Mouse (Mus musculus) limb, embryonic 11.5 days (tissue): ENCODE measurements at regions not wholly inside any gene's neighbourhood (a gene's known extent, or its start where the extent isn't known, plus 50 kb on each side); places are given as distances from the start of the nearest gene placed in this dataset.

ENCODE experiments used
- ATAC-seq: fragments of 200-750 bp; cut with Nextera tagmentation; 2 replicates; pipeline ENCODE4 v1.8.0; 2017; ENCODE audit warnings: low read depth; ENCODE audit not compliant: insufficient number of reproducible peaks, low FRiP score, low TSS enrichment
- DNase-seq: peaks from one replicate; pipeline ENCODE4 v3.0.0-alpha.2; 2015; ENCODE audit warnings: low spot score
- H3K27ac ChIP-seq: fragments of 300-500 bp; sonication (generic); replicated peaks from 2 replicates; pipeline ENCODE4 v1.5.1; 2014; ENCODE audit warnings: low read depth, mild to moderate bottlenecking, low read length
- H3K27me3 ChIP-seq: fragments of 300-500 bp; sonication (generic); 2 replicates; pipeline ENCODE4 v1.6.1; 2014; ENCODE audit warnings: mild to moderate bottlenecking, low read length, mixed read lengths; ENCODE audit not compliant: control insufficient read depth, insufficient read depth
- H3K36me3 ChIP-seq: fragments of 300-500 bp; sonication (generic); 2 replicates; pipeline ENCODE4 v1.6.1; 2014; ENCODE audit warnings: mild to moderate bottlenecking, low read length, moderate library complexity, mixed read lengths; ENCODE audit not compliant: control insufficient read depth, insufficient read depth
- H3K4me1 ChIP-seq: fragments of 300-500 bp; sonication (generic); 2 replicates; pipeline ENCODE4 v1.6.1; 2014; ENCODE audit warnings: low read length, mixed read lengths; ENCODE audit not compliant: control insufficient read depth, insufficient read depth
- H3K4me2 ChIP-seq: fragments of 300-500 bp; sonication (generic); 2 replicates; pipeline ENCODE4 v1.6.1; 2014; ENCODE audit warnings: low read depth, mild to moderate bottlenecking, moderate library complexity; ENCODE audit not compliant: severe bottlenecking
- H3K4me3 ChIP-seq: fragments of 300-500 bp; sonication (generic); 2 replicates; pipeline ENCODE4 v1.5.1; 2014; ENCODE audit warnings: low read depth, low read length
- H3K9ac ChIP-seq: fragments of 300-500 bp; sonication (generic); 2 replicates; pipeline ENCODE4 v1.6.1; 2014; ENCODE audit warnings: mild to moderate bottlenecking, low read length
- H3K9me3 ChIP-seq: fragments of 300-500 bp; sonication (generic); 2 replicates; pipeline ENCODE4 v1.6.1; 2016; ENCODE audit warnings: low read length; ENCODE audit not compliant: control insufficient read depth
- WGBS: fragments of 180-500 bp; shearing (Covaris S2); extraction: QIAGEN DNeasy Blood & Tissue Kit; methylation state at CpG from one replicate; pipeline ENCODE4 v1.1.7; 2014; 5-methylcytosine and 5-hydroxymethylcytosine counted together

DNA sequence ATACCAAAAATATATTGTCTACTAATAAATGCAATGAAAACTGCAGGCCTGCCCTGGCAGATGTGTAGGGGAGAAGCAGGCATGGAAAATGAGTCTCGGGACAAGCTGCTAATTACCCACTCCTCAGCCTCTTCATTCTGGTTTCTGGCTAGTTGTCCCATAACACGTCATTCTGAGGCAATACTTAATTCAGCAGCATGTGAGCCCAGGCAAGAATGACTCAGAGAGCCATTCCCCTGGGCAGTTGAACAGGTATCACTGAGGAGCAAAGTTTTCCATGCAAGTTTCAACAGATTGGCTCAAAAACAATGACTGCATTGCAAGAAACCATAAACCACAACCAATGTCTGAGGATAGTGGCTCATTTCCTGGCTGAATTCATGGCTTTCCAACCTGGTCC is 97.0 kb upstream of the Otud4 start:
- Histone ChIP-seq H3K27ac (no peak overlapping the region), H3K4me3 (no peak overlapping the region), H3K36me3 (no peaks in the 10 kb centered on the region), H3K27me3 (no peaks in the 10 kb centered on the region), H3K4me1 (no peaks in the 10 kb centered on the region), H3K9me3 (no peaks in the 10 kb centered on the region), H3K9ac (no peak overlapping the region), H3K4me2 (no peak overlapping the region)
- no peak for ATAC-seq
- 61% methylated on average over 2 of the region's 2 CpGs for WGBS
- no peak for DNase-seq

DNA sequence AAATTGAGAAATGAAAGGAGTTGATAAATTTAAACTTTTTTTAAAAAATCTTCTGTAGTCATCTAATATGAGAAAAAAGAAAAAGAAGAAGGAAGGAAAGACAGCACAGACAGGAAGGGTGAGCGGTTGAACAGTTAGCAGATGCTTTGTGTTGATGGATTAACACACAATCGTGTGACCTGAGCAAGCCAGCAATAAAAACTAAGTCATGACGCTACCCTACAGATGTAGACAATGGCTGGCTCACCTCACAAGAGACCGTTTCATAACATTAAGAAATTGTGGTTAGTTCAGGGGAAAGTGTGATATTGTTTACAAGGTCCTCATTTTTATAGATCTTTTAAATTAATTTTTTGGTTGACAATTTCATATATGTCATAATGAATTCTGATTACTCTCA is 99.4 kb upstream of the Otud4 start:
- Histone ChIP-seq H3K36me3 (no peaks in the 10 kb centered on the region), H3K9ac (no peak overlapping the region), H3K4me1 (no peaks in the 10 kb centered on the region), H3K27ac (no peak overlapping the region), H3K9me3 (no peaks in the 10 kb centered on the region), H3K4me3 (no peak overlapping the region), H3K4me2 (no peak overlapping the region), H3K27me3 (no peaks in the 10 kb centered on the region)
- whole genome bisulfite sequencing: 84% methylated on average over 4 of the region's 4 CpGs
- no peak for DNase-seq
- no peak for ATAC-seq

DNA sequence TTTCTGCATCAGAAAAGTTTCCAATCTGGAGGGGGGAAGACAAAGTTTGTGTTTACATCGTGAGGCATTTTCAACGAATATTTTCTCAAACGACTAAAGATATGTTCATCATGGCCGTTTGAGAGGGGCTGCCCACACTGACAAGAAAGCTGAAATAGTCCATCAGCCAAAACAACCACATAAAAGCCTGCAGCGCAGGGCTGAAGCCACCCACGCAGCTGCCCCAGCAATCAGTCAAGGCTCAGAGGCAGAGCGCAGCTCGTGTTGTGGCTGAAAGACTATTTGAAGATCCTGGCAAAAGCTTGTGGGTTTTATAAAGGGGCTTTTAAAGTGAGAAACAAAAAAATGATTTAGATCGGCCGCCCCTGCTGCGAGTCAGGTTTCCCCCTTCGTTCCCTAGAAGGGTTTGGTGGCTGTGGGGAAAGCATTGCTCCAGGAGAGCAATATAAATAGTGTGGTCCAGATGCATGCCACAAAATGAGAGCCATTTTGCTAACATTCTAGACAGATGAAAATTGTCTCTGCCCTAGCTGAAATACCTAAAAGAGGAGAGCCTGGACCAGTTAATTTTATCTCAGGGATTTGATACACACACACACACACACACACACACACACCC is 105.0 kb upstream of the Otud4 start:
- no peak overlapping the region for H3K4me2 ChIP-seq
- WGBS: 58% methylated on average over 12 of the region's 12 CpGs
- ATAC-seq (no peak), DNase-seq (no peak)
- no peaks in the 10 kb centered on the region for H3K4me1 ChIP-seq
- H3K27ac ChIP-seq: no peak overlapping the region
- H3K9ac ChIP-seq: no peak overlapping the region
- no peak overlapping the region for H3K4me3 ChIP-seq
- no peaks in the 10 kb centered on the region for H3K27me3 ChIP-seq
- no peaks in the 10 kb centered on the region for H3K9me3 ChIP-seq
- no peaks in the 10 kb centered on the region for H3K36me3 ChIP-seq

DNA sequence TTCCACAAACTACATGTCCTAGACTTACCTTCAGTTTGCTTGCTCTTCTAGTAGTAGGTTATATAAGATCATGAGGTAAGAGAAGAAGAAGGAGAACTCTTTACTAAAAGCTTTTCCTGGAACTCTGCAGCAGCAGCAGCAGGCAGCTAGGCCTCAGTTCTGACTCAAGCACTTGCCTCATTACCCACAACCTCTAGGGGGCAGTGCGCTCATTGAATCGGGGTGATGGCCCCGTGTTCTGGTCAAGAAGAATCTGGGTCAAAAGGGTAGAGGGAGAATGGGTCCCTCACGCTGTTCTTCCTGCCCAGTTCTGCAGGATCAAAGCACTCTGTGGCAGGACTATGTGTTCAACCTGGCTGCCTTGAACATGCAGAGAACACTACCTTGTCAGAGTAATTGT is 109.9 kb upstream of the Otud4 start:
- no peaks in the 10 kb centered on the region for H3K9me3 ChIP-seq
- WGBS: 34% methylated on average over 4 of the region's 4 CpGs
- H3K4me3 ChIP-seq: no peak overlapping the region
- ATAC-seq: no peak
- no peaks in the 10 kb centered on the region for H3K36me3 ChIP-seq
- H3K27ac ChIP-seq: no peak overlapping the region
- no peak overlapping the region for H3K4me2 ChIP-seq
- DNase-seq: peak; percentile 28
- no peaks in the 10 kb centered on the region for H3K27me3 ChIP-seq
- H3K4me1 ChIP-seq: no peaks in the 10 kb centered on the region
- H3K9ac ChIP-seq: no peak overlapping the region

DNA sequence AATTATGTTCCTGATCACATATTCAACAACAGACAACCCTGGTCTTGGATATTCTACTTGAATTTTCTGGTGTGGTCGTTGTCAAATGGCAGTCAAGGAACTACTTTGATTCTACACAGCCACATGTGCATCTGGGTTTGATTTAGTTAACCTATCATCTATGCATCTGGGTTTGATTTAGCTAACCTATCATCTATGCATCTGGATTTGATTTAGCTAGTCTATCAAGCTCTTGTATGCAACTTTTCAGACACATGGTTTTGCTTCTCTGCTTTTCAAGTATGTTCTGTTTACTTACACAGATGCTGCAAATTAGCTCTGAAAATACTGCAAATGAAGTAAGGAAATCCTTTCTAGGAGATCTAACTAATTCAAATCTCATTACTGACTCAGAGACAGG is 117.4 kb upstream of the Otud4 start:
- Histone ChIP-seq H3K9me3 (no peaks in the 10 kb centered on the region), H3K4me1 (no peaks in the 10 kb centered on the region), H3K4me2 (no peak overlapping the region), H3K27me3 (no peaks in the 10 kb centered on the region), H3K36me3 (no peaks in the 10 kb centered on the region), H3K27ac (0 out of 2 replicates have a peak overlapping the region, but pooled peaks have one; percentile 12), H3K4me3 (no peak overlapping the region), H3K9ac (no peak overlapping the region)
- ATAC-seq: peak; percentile 78; the same call in 1 of the 2 replicates
- WGBS: 5% methylated on average over 1 of the region's 1 CpGs
- DNase-seq: peak; percentile 24

DNA sequence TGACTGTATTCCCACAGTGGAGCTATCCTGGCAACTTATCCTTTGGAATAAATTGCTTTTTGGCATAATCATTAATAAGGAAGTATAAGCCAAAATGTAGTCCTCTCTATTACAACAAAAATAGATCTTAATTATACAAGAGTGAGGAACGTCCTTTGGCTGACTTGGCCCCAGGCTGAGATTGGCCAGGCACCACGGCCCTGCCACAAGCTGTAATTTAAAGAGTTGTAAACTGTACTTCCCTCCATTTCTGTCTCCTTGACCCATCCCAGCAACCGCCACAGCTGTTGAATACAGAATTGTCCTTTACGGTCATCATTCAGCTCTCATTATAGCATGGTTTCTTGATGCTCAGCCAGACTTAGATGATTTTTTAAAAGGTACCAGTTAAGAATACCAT is 119.6 kb upstream of the Smad1 start:
- no peak for ATAC-seq
- DNase-seq: no peak
- 63% methylated on average over 4 of the region's 4 CpGs for WGBS
- Histone ChIP-seq H3K4me3 (no peak overlapping the region), H3K9me3 (no peaks in the 10 kb centered on the region), H3K4me2 (no peak overlapping the region), H3K27ac (no peak overlapping the region), H3K27me3 (no peaks in the 10 kb centered on the region), H3K9ac (no peak overlapping the region), H3K4me1 (no peaks in the 10 kb centered on the region), H3K36me3 (no peaks in the 10 kb centered on the region)

DNA sequence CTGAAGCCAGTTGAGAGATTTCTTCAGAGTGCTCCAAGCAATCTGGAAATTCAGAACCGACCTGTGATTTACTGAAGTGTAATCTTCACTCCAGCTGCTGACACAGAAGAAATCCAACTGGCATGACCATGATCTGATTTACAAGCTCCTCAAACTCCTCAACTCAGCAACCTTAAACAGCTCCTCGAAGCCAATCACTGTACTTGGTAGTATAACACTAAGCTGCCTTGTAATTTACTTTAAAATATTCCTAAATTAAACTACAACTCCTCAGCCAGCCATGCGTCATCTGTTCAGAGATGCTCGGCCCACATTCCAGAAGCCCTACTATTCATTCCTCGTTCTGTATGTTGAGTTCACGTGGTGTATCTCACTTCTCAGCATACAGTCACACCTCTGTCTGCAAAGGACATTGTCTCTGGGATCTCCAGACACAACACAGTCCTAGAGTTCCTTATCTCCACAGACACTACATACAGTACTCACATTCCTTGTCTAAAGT is 116.0 kb upstream of the Smad1 start:
- Histone ChIP-seq H3K27me3 (no peaks in the 10 kb centered on the region), H3K27ac (no peak overlapping the region), H3K9me3 (no peaks in the 10 kb centered on the region), H3K4me1 (no peaks in the 10 kb centered on the region), H3K4me3 (no peak overlapping the region), H3K9ac (no peak overlapping the region), H3K4me2 (no peak overlapping the region), H3K36me3 (no peaks in the 10 kb centered on the region)
- no peak for DNase-seq
- WGBS: 86% methylated on average over 6 of the region's 6 CpGs
- ATAC-seq: no peak

DNA sequence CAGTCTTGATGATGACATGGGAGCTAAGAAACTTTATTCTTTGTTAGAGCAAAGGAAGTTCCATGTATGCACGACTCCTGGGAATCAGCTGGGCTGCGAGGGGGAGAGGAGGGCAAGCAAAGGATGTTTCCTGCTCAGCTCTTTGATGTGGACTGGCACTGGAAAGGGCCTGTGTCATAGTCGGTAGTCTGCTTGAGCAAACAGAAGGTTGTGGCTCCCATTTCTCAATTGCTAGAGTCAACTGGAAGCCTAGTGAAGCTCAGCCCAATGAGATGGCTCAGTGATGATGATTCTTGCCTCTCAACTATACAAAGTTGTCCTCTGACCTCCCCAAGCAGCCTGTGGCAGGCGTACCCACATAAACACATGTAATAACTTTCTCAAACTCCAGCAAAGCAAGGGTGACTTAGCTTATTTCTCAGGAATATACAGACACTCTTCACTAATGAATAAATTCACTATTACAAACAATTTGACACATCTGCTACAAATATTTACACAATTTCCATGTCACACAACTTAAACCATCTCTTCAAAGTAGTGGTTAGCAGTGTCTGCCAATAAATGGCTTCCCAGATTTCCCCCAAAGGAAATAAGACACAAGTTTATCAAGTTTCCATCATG is 115.4 kb upstream of the Smad1 start:
- H3K9me3 ChIP-seq: no peaks in the 10 kb centered on the region
- no peak overlapping the region for H3K4me2 ChIP-seq
- H3K9ac ChIP-seq: no peak overlapping the region
- DNase-seq (no peak), ATAC-seq (no peak)
- H3K4me1 ChIP-seq: no peaks in the 10 kb centered on the region
- no peak overlapping the region for H3K4me3 ChIP-seq
- no peaks in the 10 kb centered on the region for H3K36me3 ChIP-seq
- no peak overlapping the region for H3K27ac ChIP-seq
- H3K27me3 ChIP-seq: no peaks in the 10 kb centered on the region
- WGBS: 62% methylated on average over 4 of the region's 4 CpGs

DNA sequence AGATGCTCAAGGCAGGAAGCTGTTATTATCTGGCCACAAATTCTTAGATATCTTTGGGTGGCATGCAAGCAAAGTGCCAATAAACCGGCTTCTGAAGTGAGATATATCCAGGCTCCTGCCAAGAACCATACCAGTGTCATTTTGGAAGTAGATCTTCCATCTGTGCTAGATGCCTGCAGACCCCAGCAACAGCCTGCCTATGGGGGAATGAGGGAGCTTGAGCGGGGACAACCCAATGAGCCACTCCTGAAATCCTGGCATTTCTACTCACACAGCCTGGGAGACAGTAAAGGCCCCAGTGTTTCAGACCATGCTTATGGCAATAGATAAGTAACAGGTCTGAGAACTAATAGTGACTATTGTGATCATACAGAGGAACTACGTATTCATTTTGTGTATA is 109.3 kb upstream of the Smad1 start:
- Histone ChIP-seq H3K9me3 (no peaks in the 10 kb centered on the region), H3K4me2 (no peak overlapping the region), H3K36me3 (no peaks in the 10 kb centered on the region), H3K4me1 (no peaks in the 10 kb centered on the region), H3K9ac (no peak overlapping the region), H3K4me3 (no peak overlapping the region), H3K27me3 (no peaks in the 10 kb centered on the region), H3K27ac (no peak overlapping the region)
- ATAC-seq (no peak), DNase-seq (no peak)
- WGBS: 94% methylated on average over 3 of the region's 3 CpGs
